Mouse (Mus musculus) hindbrain, embryonic 16.5 days (tissue): ENCODE measurements around the gene Hsd11b2. TPM values are rescaled to one million over a fixed set of nuclear protein-coding genes. Genes with fewer than 3 reads are reported as not detected.

Source experiments
- ATAC-seq: fragments of 200-750 bp; cut with Nextera tagmentation; 2 replicates; pipeline ENCODE4 v1.8.0; 2017; ENCODE audit warnings: moderate TSS enrichment, moderate library complexity
- H3K27ac ChIP-seq: fragments of 300-500 bp; sonication (generic); 2 replicates; pipeline ENCODE4 v1.5.1; 2014; ENCODE audit warnings: low read depth, mild to moderate bottlenecking, control low read depth, low read length, moderate library complexity
- H3K27me3 ChIP-seq: fragments of 300-500 bp; sonication (generic); replicated peaks from 2 replicates; pipeline ENCODE4 v1.6.1; 2014; ENCODE audit warnings: low read length; ENCODE audit not compliant: control insufficient read depth, insufficient read depth
- H3K36me3 ChIP-seq: fragments of 300-500 bp; sonication (generic); 2 replicates; pipeline ENCODE4 v1.6.1; 2014; ENCODE audit warnings: mild to moderate bottlenecking, low read length, moderate library complexity, mixed read lengths; ENCODE audit not compliant: control insufficient read depth, insufficient read depth
- H3K4me1 ChIP-seq: fragments of 300-500 bp; sonication (generic); 2 replicates; pipeline ENCODE4 v1.6.1; 2014; ENCODE audit warnings: low read depth, low read length; ENCODE audit not compliant: control insufficient read depth, insufficient read depth
- H3K4me2 ChIP-seq: fragments of 300-500 bp; sonication (generic); 2 replicates; pipeline ENCODE4 v1.6.1; 2014; ENCODE audit warnings: mild to moderate bottlenecking, low read length, control low read depth, moderate library complexity
- H3K4me3 ChIP-seq: fragments of 300-500 bp; sonication (generic); 2 replicates; pipeline ENCODE4 v1.5.1; 2014; ENCODE audit warnings: mild to moderate bottlenecking, low read length, control low read depth, moderate library complexity
- H3K9ac ChIP-seq: fragments of 300-500 bp; sonication (generic); 2 replicates; pipeline ENCODE4 v1.6.1; 2014; ENCODE audit warnings: low read depth, mild to moderate bottlenecking, control low read depth, low read length, moderate library complexity
- H3K9me3 ChIP-seq: fragments of 300-500 bp; sonication (generic); 2 replicates; pipeline ENCODE4 v1.6.1; 2014; ENCODE audit warnings: mild to moderate bottlenecking, low read length, moderate library complexity; ENCODE audit not compliant: control insufficient read depth
- WGBS: fragments of 180-500 bp; shearing (Covaris S2); extraction: QIAGEN DNeasy Blood & Tissue Kit; methylation state at CpG from one replicate; pipeline ENCODE4 v1.1.7; 2014; 5-methylcytosine and 5-hydroxymethylcytosine counted together
- polyA plus RNA-seq: library from polyadenylated mRNA; unstranded; fragments of >200 nt; fragmentation: Nextera tagmentation; extraction: Ambion mirVana; gene quantifications from 2 replicates; pipeline ENCODE4 v1.2.1, GENCODE M21; 2015

The Hsd11b2 gene
- polyA plus RNA-seq, 1 experiment from 2014 or later = 6.9 TPM

- H3K9me3 ChIP-seq = no peaks in the 10 kb centered on the region
- no peak overlapping the region for H3K4me3 ChIP-seq
- ATAC-seq = no peak
- no peaks in the 10 kb centered on the region for H3K27me3 ChIP-seq
- H3K27ac ChIP-seq = no peak overlapping the region
- H3K9ac ChIP-seq = no peak overlapping the region
- H3K36me3 ChIP-seq = no peaks in the 10 kb centered on the region
- 87% methylated on average over 8 of the region's 8 CpGs for WGBS
- H3K4me1 ChIP-seq = no peaks in the 10 kb centered on the region; the same call in 1 of the 2 replicates
- no peak overlapping the region for H3K4me2 ChIP-seq
These were observed 36.4 kb upstream of the Hsd11b2 start for GRCm38 (mm10) chr8:105482123-105482522.

GRCm38 (mm10) chr8:105483212-105484029 is 35.1 kb upstream of the Hsd11b2 start:
- H3K9ac ChIP-seq = no peak overlapping the region
- no peak overlapping the region for H3K27ac ChIP-seq
- peak; percentile 56; the same call in 1 of the 2 replicates for ATAC-seq
- no peaks in the 10 kb centered on the region for H3K36me3 ChIP-seq
- WGBS = 37% methylated on average over 14 of the region's 14 CpGs
- H3K27me3 ChIP-seq = no peaks in the 10 kb centered on the region
- H3K4me2 ChIP-seq = no peak overlapping the region
- H3K4me1 ChIP-seq = no peaks in the 10 kb centered on the region
- H3K4me3 ChIP-seq = no peak overlapping the region
- no peaks in the 10 kb centered on the region for H3K9me3 ChIP-seq

GRCm38 (mm10) chr8:105484030-105484368 is 34.6 kb upstream of the Hsd11b2 start:
- Histone ChIP-seq H3K4me3 (no peak overlapping the region), H3K27ac (no peak overlapping the region), H3K4me1 (no peaks in the 10 kb centered on the region), H3K27me3 (no peaks in the 10 kb centered on the region), H3K4me2 (no peak overlapping the region), H3K9me3 (no peaks in the 10 kb centered on the region), H3K36me3 (no peaks in the 10 kb centered on the region), H3K9ac (no peak overlapping the region)
- WGBS = 45% methylated on average over 3 of the region's 3 CpGs
- ATAC-seq = no peak

- WGBS = 9% methylated on average over 2 of the region's 2 CpGs
These were observed 34.2 kb upstream of the Hsd11b2 start for GRCm38 (mm10) chr8:105484392-105484791.

GRCm38 (mm10) chr8:105488082-105488481 is 30.5 kb upstream of the Hsd11b2 start:
- no peak overlapping the region for H3K4me3 ChIP-seq
- H3K4me1 ChIP-seq = no peaks in the 10 kb centered on the region
- no peak overlapping the region for H3K4me2 ChIP-seq
- no peaks in the 10 kb centered on the region for H3K9me3 ChIP-seq
- H3K9ac ChIP-seq = no peak overlapping the region
- no peaks in the 10 kb centered on the region for H3K27me3 ChIP-seq
- no peak for ATAC-seq
- no peak overlapping the region for H3K27ac ChIP-seq
- H3K36me3 ChIP-seq = no peaks in the 10 kb centered on the region
- WGBS = 79% methylated on average over 3 of the region's 3 CpGs

More at GRCm38 (mm10) chr8:105484392-105484791, 34.2 kb upstream of the Hsd11b2 start:
- no peaks in the 10 kb centered on the region for H3K9me3 ChIP-seq
- H3K4me3 ChIP-seq = no peak overlapping the region
- H3K36me3 ChIP-seq = no peaks in the 10 kb centered on the region
- no peak for ATAC-seq
- no peak overlapping the region for H3K27ac ChIP-seq
- no peak overlapping the region for H3K4me2 ChIP-seq
- H3K4me1 ChIP-seq = no peaks in the 10 kb centered on the region
- H3K27me3 ChIP-seq = no peaks in the 10 kb centered on the region
- no peak overlapping the region for H3K9ac ChIP-seq

GRCm38 (mm10) chr8:105489281-105489680 is 29.3 kb upstream of the Hsd11b2 start:
- H3K36me3 ChIP-seq = no peaks in the 10 kb centered on the region
- H3K9me3 ChIP-seq = no peaks in the 10 kb centered on the region
- H3K27me3 ChIP-seq = no peaks in the 10 kb centered on the region
- H3K4me3 ChIP-seq = no peak overlapping the region
- no peaks in the 10 kb centered on the region for H3K4me1 ChIP-seq
- H3K27ac ChIP-seq = no peak overlapping the region
- no peak for ATAC-seq
- no peak overlapping the region for H3K4me2 ChIP-seq
- 45% methylated on average over 1 of the region's 1 CpGs for WGBS
- no peak overlapping the region for H3K9ac ChIP-seq

- 60% methylated on average over 3 of the region's 3 CpGs for WGBS
- ATAC-seq = no peak
These were observed 25.1 kb upstream of the Hsd11b2 start for GRCm38 (mm10) chr8:105493495-105493894.

GRCm38 (mm10) chr8:105494566-105494965 is 24.0 kb upstream of the Hsd11b2 start:
- Histone ChIP-seq H3K9ac (0 out of 2 replicates have a peak overlapping the region, but pooled peaks have one; percentile 1), H3K4me1 (peaks cover 17% of the 10 kb centered on the region), H3K4me2 (no peak overlapping the region), H3K9me3 (no peaks in the 10 kb centered on the region), H3K27ac (no peak overlapping the region), H3K36me3 (no peaks in the 10 kb centered on the region), H3K4me3 (no peak overlapping the region), H3K27me3 (no peaks in the 10 kb centered on the region)
- no peak for ATAC-seq
- 73% methylated on average over 3 of the region's 3 CpGs for WGBS

More at GRCm38 (mm10) chr8:105493495-105493894, 25.1 kb upstream of the Hsd11b2 start:
- Histone ChIP-seq H3K4me1 (peaks cover 17% of the 10 kb centered on the region), H3K4me2 (no peak overlapping the region), H3K9me3 (no peaks in the 10 kb centered on the region), H3K9ac (no peak overlapping the region), H3K27me3 (no peaks in the 10 kb centered on the region), H3K36me3 (no peaks in the 10 kb centered on the region), H3K27ac (no peak overlapping the region), H3K4me3 (no peak overlapping the region)

GRCm38 (mm10) chr8:105495350-105496302 is 22.9 kb upstream of the Hsd11b2 start:
- Histone ChIP-seq H3K36me3 (no peaks in the 10 kb centered on the region), H3K4me1 (peaks cover 17% of the 10 kb centered on the region), H3K4me3 (peak overlapping the region; percentile 90), H3K27me3 (no peaks in the 10 kb centered on the region), H3K9ac (peak overlapping the region; percentile 95; the same call in 1 of the 2 replicates), H3K27ac (peak overlapping the region; percentile 86), H3K4me2 (peak overlapping the region; percentile 81), H3K9me3 (no peaks in the 10 kb centered on the region)
- 20% methylated on average over 17 of the region's 17 CpGs for WGBS
- ATAC-seq = peak; percentile 3; the same call in 1 of the 2 replicates
